Mouse (Mus musculus): ENCODE results near the gene Hbs1l. TPM values are rescaled to one million over a fixed set of nuclear protein-coding genes. Genes with fewer than 3 reads are reported as not detected.

Hbs1l gene
- not detected in 2 replicates for polyA plus RNA-seq (2012; ENCODE audit: insufficient read depth, insufficient read length, low replicate concordance, missing spikeins)

DNA sequence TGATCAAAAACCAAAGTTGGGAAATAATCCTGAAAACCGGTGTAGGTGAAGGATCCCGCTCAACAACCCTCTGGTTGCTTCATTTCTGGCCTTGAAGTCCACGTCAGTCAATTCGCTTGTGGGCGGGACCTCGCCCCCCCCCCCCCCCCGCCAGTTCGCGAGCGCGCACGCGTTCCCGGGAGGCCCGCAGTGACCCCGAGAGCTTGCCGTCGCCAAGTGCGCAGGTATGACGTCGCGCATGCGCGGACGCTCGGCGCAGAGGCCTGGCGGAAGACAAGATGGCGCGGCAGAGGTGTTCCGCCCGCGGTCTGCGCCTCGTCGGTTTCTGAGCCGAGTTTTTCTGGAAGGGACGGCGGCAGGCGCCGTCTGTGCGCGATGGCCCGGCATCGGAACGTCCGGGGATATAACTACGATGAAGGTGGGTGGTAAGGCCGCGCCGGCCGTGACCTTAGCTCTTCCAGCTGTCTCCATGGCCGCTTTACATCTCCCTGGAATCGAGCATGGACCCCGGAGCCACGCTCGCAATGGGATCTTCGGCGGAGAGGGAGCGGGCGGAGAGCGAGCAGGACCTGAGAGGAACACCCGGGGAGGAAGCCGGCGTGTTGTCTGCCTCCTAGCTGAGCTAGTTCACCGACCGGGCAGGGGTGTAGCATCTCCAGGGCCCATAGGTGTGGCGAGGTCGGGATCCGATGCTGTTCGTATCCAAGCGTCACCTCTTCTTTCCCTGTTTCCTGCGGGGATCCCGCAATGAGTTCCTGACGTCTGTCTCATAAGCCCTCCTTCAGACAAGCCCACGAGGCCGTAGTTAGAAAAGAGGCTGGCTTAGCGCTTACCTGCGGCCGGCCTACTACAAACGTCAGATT is at the start of gene Hbs1l:
TSS of gene Hbs1l (plus strand) at position 221 of the 863 bp plus-strand sequence.
- Histone ChIP-seq H3K27ac (ENCODE audit: insufficient read depth, low read depth, low read length) (peak within 1 kb of the TSS; percentile 10), H3K4me1 (ENCODE audit: control insufficient read depth, insufficient read depth, low read length) (no peaks in the 10 kb centered on the region), H3K4me3 (ENCODE audit: insufficient read depth, low read depth, low read length) (peak within 1 kb of the TSS; percentile 94)
- peak; percentile 56; the same call in 1 of the 2 replicates for TF ChIP-seq POLR2A (IDR thresholded peaks at IDR 0.05; ENCODE audit: insufficient read depth, low read depth, low read length)
- no peak for TF ChIP-seq CTCF (IDR thresholded peaks at IDR 0.05; ENCODE audit: insufficient read depth, low read depth, low read length)
- whole genome bisulfite sequencing: under 1% methylated on average over 81 of the region's 81 CpGs

DNA sequence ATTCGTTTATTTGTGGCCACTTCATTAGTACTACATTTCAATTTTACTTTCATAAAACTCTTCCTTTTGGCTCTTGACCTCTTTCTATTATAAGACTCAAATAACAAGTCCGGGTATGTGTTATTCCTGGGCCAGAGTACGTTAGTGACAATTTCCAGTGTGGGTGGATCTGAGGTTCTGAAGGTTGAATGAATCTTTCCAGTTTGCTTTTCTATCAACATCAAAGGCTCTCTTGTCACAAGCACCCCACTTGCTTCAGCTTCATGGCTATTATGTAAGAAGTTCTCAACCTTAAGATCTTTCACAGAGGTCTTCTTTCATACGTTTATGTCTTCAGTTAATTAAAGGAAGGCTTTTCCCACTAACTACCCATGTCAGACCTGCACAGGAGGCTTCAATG is 47.2 kb upstream of the Hbs1l start:
- WGBS: 74% methylated on average over 4 of the region's 4 CpGs

DNA sequence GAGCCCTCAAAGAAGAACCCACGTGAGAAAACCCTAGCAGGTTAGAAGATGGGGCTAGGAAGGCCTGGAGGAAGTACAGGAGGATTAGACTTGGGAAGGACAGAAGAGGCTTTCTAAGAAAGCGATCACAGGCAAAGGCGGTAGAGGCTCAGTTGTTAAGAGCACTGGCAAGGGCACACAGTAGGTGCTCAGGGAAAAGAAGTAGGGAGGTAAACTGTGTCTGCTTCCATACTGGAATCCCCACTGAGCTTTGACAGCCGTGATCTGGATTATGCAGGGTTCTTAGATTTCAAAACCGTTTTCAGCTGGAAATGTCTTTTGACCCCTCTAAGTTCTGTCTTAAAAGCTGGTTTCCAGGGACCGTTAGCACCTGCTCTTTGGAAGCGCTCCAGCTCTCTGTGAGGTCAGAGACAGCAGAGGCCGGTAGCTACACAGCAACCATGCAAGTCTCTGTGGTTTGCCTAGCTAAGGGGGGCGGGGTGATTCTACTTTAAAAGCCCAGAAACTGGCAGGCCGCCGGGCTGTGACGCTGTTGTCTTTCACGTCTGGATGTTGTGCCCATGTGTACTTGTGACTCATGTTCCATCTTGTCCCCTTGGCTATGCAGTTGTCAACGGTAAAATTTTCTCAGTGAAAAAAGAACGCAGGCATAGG is 43.8 kb upstream of the Hbs1l start:
- Histone ChIP-seq H3K27ac (ENCODE audit: insufficient read depth, low read depth, low read length) (no peak overlapping the region), H3K4me1 (ENCODE audit: control insufficient read depth, insufficient read depth, low read length) (no peaks in the 10 kb centered on the region), H3K4me3 (ENCODE audit: insufficient read depth, low read depth, low read length) (no peak overlapping the region)
- WGBS: 53% methylated on average over 15 of the region's 15 CpGs
- TF ChIP-seq POLR2A (IDR thresholded peaks at IDR 0.05; ENCODE audit: insufficient read depth, low read depth, low read length) (no peak), CTCF (IDR thresholded peaks at IDR 0.05; ENCODE audit: insufficient read depth, low read depth, low read length) (no peak)

More for the DNA sequence above, 47.2 kb upstream of the Hbs1l start:
- Histone ChIP-seq H3K4me1 (ENCODE audit: control insufficient read depth, insufficient read depth, low read length) (no peaks in the 10 kb centered on the region), H3K4me3 (ENCODE audit: insufficient read depth, low read depth, low read length) (no peak overlapping the region), H3K27ac (ENCODE audit: insufficient read depth, low read depth, low read length) (no peak overlapping the region)
- TF ChIP-seq POLR2A (IDR thresholded peaks at IDR 0.05; ENCODE audit: insufficient read depth, low read depth, low read length) (no peak), CTCF (IDR thresholded peaks at IDR 0.05; ENCODE audit: insufficient read depth, low read depth, low read length) (no peak)

DNA sequence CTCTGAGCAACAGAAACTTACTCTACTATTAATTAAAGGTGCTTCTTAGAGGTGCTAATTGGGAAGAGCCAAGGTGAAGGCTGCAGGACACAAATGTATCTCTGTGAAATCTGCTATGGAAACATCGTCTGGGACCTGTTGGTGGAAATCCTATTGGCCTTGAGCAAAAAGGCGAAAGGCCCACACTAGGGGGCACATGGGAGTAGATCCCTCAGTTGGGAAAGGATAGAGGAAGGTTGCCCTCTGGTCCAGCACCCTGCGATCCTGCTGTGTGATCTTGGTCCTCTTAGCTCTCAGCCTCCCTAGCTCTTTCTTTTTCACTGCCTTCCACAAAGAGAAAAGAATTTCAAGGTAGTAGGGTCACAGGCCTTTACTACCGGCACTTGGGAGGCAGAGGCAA is 43.0 kb upstream of the Hbs1l start:
- no peak for TF ChIP-seq CTCF (IDR thresholded peaks at IDR 0.05; ENCODE audit: insufficient read depth, low read depth, low read length)
- no peak for TF ChIP-seq POLR2A (IDR thresholded peaks at IDR 0.05; ENCODE audit: insufficient read depth, low read depth, low read length)
- Histone ChIP-seq H3K27ac (ENCODE audit: insufficient read depth, low read depth, low read length) (no peak overlapping the region), H3K4me3 (ENCODE audit: insufficient read depth, low read depth, low read length) (no peak overlapping the region), H3K4me1 (ENCODE audit: control insufficient read depth, insufficient read depth, low read length) (no peaks in the 10 kb centered on the region)
- 93% methylated on average over 4 of the region's 4 CpGs for WGBS

- H3K27ac ChIP-seq (ENCODE audit: insufficient read depth, low read depth, low read length): no peak overlapping the region
- TF ChIP-seq POLR2A (IDR thresholded peaks at IDR 0.05; ENCODE audit: insufficient read depth, low read depth, low read length): no peak
- no peak for TF ChIP-seq CTCF (IDR thresholded peaks at IDR 0.05; ENCODE audit: insufficient read depth, low read depth, low read length)
- WGBS: 87% methylated on average over 12 of the region's 12 CpGs
Measured at GRCm38 (mm10) chr10:21254266-21255140, 41.3 kb upstream of the Hbs1l start.

DNA sequence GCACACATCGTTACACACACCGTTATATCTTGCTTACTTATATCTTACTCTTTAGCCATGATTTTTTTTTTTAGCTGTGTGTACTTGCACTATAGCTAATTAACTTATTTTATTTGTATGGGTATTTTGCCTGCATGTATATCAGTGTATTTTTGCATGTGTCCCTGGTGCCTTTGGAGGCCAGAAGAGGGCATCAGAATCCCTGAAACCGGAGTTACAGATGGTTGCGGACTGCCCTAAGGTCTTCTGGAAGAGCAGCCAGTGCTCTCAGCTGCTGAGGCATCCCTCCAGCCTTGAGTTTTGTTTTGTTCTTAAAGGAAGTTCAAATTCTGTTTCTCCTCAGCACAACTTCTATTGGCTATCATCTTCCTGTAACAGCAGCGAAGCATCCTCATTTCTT is 38.5 kb upstream of the Hbs1l start:
- TF ChIP-seq CTCF (IDR thresholded peaks at IDR 0.05; ENCODE audit: insufficient read depth, low read depth, low read length) (no peak), POLR2A (IDR thresholded peaks at IDR 0.05; ENCODE audit: insufficient read depth, low read depth, low read length) (no peak)
- 82% methylated on average over 5 of the region's 5 CpGs for WGBS
- no peak overlapping the region for H3K4me3 ChIP-seq (ENCODE audit: insufficient read depth, low read depth, low read length)
- H3K4me1 ChIP-seq (ENCODE audit: control insufficient read depth, insufficient read depth, low read length): no peaks in the 10 kb centered on the region
- no peak overlapping the region for H3K27ac ChIP-seq (ENCODE audit: insufficient read depth, low read depth, low read length)

More at GRCm38 (mm10) chr10:21254266-21255140, 41.3 kb upstream of the Hbs1l start:
- H3K4me1 ChIP-seq (ENCODE audit: control insufficient read depth, insufficient read depth, low read length): no peaks in the 10 kb centered on the region
- H3K4me3 ChIP-seq (ENCODE audit: insufficient read depth, low read depth, low read length): no peak overlapping the region

- TF ChIP-seq CTCF (IDR thresholded peaks at IDR 0.05; ENCODE audit: insufficient read depth, low read depth, low read length) (no peak), POLR2A (IDR thresholded peaks at IDR 0.05; ENCODE audit: insufficient read depth, low read depth, low read length) (no peak)
- 75% methylated on average over 2 of the region's 2 CpGs for WGBS
- Histone ChIP-seq H3K4me3 (ENCODE audit: insufficient read depth, low read depth, low read length) (no peak overlapping the region), H3K4me1 (ENCODE audit: control insufficient read depth, insufficient read depth, low read length) (no peaks in the 10 kb centered on the region), H3K27ac (ENCODE audit: insufficient read depth, low read depth, low read length) (no peak overlapping the region)
Measured at GRCm38 (mm10) chr10:21259649-21260048, 36.1 kb upstream of the Hbs1l start.

DNA sequence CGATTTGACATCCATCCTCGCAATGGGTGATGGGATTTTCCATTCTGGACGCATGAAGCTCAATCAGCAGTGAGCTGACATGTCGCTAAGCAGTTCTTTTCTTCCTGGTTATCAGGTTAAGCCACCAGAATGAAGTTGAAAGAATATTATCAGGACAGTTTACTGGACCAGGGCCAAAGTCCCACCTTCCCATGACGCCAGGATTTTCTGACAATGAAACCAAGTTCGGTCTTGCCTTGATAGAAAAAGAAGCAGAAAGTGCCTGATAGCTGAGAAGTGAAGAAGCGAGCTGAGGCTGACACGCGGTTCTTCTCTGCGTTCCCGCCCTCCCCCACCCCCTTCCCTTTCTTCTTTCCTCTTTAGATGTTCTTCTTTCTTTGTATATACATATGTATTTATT is 30.6 kb upstream of the Hbs1l start:
- H3K4me3 ChIP-seq (ENCODE audit: insufficient read depth, low read depth, low read length): no peak overlapping the region
- no peak overlapping the region for H3K27ac ChIP-seq (ENCODE audit: insufficient read depth, low read depth, low read length)
- no peak for TF ChIP-seq CTCF (IDR thresholded peaks at IDR 0.05; ENCODE audit: insufficient read depth, low read depth, low read length)
- TF ChIP-seq POLR2A (IDR thresholded peaks at IDR 0.05; ENCODE audit: insufficient read depth, low read depth, low read length): no peak
- WGBS: 77% methylated on average over 11 of the region's 11 CpGs
- H3K4me1 ChIP-seq (ENCODE audit: control insufficient read depth, insufficient read depth, low read length): no peaks in the 10 kb centered on the region
